Mouse (Mus musculus): ENCODE data around the gene Vwa2. TPM values are rescaled to one million over a fixed set of nuclear protein-coding genes. Genes with fewer than 3 reads are reported as not detected.

Vwa2 gene
- polyA plus RNA-seq, 1 experiment = 0.06 TPM

DNA sequence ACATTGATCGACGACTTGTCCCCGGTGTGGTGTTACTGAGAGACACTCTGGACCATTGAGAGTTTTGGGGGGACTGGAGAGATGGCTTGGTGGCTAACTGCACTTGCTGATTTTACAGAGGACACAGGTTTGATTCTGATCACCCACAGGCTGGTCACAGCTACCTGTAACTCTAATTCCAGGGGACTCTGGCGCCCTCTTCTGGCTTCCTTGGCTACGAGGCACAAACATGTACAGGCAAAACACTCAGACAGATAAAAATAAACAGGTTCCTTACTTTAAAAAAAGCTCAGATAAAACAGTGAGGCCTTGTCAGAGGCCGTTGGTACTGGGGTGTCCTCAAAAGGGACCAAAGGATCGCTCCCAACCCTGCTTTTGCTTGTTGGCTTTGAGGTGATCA is 61.7 kb downstream of the Vwa2 start:
- Histone ChIP-seq H3K36me3 (ENCODE audit: control insufficient read depth, insufficient read depth, low read length) (no peaks in the 10 kb centered on the region), H3K27ac (ENCODE audit: insufficient read depth, low read length) (no peak overlapping the region), H3K4me1 (ENCODE audit: control insufficient read depth, insufficient read depth, insufficient read length) (no peaks in the 10 kb centered on the region), H3K4me3 (ENCODE audit: extremely low read depth, insufficient read depth, insufficient read length) (no peak overlapping the region), H3K27me3 (ENCODE audit: control insufficient read depth, insufficient read depth, low read length) (no peaks in the 10 kb centered on the region)
- no peak for TF ChIP-seq CTCF (IDR thresholded peaks at IDR 0.05; ENCODE audit: extremely low read depth, insufficient read depth, insufficient read length, insufficient replicate concordance)
- TF ChIP-seq POLR2A (IDR thresholded peaks at IDR 0.05; ENCODE audit: low read depth, low read length) = no peak
- no peak for DNase-seq (ENCODE audit: low read depth in 1 of 2, low spot score in 2 of 2)
- WGBS = 85% methylated on average over 7 of the region's 7 CpGs

DNA sequence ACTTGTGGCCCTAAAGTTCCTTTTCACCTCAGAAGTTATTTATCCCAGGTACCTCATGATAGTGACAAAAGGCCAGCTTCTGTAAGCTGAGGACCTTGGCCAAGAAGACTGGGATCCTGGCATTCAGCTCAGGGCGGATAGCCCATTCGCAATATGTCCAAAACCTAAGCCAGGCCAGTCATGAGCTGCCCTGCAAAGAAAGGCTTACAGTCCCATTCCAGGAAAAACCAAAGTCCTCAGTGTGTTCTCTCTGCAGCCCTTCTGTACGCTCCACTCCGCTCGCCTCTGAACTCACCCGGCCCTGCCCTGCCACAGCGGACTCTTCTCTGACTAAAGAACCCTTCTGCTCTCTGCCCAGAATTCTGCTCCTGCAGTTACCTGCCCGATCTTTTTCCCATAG is 62.2 kb downstream of the Vwa2 start:
- TF ChIP-seq CTCF (IDR thresholded peaks at IDR 0.05; ENCODE audit: extremely low read depth, insufficient read depth, insufficient read length, insufficient replicate concordance) = no peak
- no peak for TF ChIP-seq POLR2A (IDR thresholded peaks at IDR 0.05; ENCODE audit: low read depth, low read length)
- no peak for DNase-seq (ENCODE audit: low read depth in 1 of 2, low spot score in 2 of 2)
- no peak overlapping the region for H3K4me3 ChIP-seq (ENCODE audit: extremely low read depth, insufficient read depth, insufficient read length)
- no peaks in the 10 kb centered on the region for H3K27me3 ChIP-seq (ENCODE audit: control insufficient read depth, insufficient read depth, low read length)
- no peaks in the 10 kb centered on the region for H3K36me3 ChIP-seq (ENCODE audit: control insufficient read depth, insufficient read depth, low read length)
- no peaks in the 10 kb centered on the region for H3K4me1 ChIP-seq (ENCODE audit: control insufficient read depth, insufficient read depth, insufficient read length)
- no peak overlapping the region for H3K27ac ChIP-seq (ENCODE audit: insufficient read depth, low read length)
- 94% methylated on average over 8 of the region's 8 CpGs for WGBS

DNA sequence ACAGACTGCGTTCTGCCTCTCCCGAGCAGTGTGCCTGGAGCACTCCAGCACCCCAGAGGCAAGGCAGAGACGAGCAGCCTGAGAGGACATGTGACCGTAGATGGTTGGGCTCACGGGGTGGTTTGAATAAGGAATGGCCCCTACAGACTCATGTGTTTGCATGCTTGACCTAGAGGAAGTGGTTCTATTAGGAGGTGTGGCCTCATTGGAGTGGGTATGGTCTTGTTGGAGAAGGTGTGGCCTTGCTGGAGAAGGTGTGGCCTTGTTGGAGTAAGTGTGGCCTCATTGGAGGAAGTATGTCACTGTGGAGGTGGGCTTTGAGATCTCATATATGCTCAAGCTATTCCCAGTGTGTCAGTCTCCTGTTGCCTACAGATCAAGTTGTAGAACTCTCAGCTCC is 63.9 kb downstream of the Vwa2 start:
- Histone ChIP-seq H3K36me3 (ENCODE audit: control insufficient read depth, insufficient read depth, low read length) (no peaks in the 10 kb centered on the region), H3K27me3 (ENCODE audit: control insufficient read depth, insufficient read depth, low read length) (no peaks in the 10 kb centered on the region), H3K27ac (ENCODE audit: insufficient read depth, low read length) (no peak overlapping the region), H3K4me1 (ENCODE audit: control insufficient read depth, insufficient read depth, insufficient read length) (no peaks in the 10 kb centered on the region), H3K4me3 (ENCODE audit: extremely low read depth, insufficient read depth, insufficient read length) (no peak overlapping the region)
- WGBS = 94% methylated on average over 5 of the region's 5 CpGs
- TF ChIP-seq CTCF (IDR thresholded peaks at IDR 0.05; ENCODE audit: extremely low read depth, insufficient read depth, insufficient read length, insufficient replicate concordance) (no peak), POLR2A (IDR thresholded peaks at IDR 0.05; ENCODE audit: low read depth, low read length) (no peak)
- no peak for DNase-seq (ENCODE audit: low read depth in 1 of 2, low spot score in 2 of 2)

DNA sequence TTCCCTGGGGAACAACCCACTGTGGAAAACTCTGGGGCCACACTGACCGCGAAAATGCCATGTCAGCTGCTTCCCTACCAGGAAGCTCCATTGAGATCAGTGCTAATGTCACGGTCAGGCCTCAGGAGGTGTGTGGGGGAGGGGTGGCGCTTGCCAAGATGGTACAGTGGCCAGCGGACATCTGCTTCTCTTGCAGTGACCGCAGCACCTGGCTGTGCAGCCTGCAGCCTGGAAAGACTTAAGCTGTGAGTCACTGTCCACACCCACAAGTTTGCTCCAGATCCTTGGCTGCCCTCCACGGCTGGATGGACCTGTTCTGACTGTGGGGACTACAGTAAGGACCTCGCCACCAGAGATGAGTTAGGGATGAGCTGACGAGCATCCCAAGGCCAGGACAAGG is 65.8 kb downstream of the Vwa2 start:
- Histone ChIP-seq H3K27me3 (ENCODE audit: control insufficient read depth, insufficient read depth, low read length) (no peaks in the 10 kb centered on the region), H3K27ac (ENCODE audit: insufficient read depth, low read length) (no peak overlapping the region), H3K36me3 (ENCODE audit: control insufficient read depth, insufficient read depth, low read length) (no peaks in the 10 kb centered on the region), H3K4me1 (ENCODE audit: control insufficient read depth, insufficient read depth, insufficient read length) (no peaks in the 10 kb centered on the region), H3K4me3 (ENCODE audit: extremely low read depth, insufficient read depth, insufficient read length) (no peak overlapping the region)
- TF ChIP-seq CTCF (IDR thresholded peaks at IDR 0.05; ENCODE audit: extremely low read depth, insufficient read depth, insufficient read length, insufficient replicate concordance) (no peak), POLR2A (IDR thresholded peaks at IDR 0.05; ENCODE audit: low read depth, low read length) (no peak)
- 85% methylated on average over 9 of the region's 9 CpGs for WGBS
- no peak for DNase-seq (ENCODE audit: low read depth in 1 of 2, low spot score in 2 of 2)

DNA sequence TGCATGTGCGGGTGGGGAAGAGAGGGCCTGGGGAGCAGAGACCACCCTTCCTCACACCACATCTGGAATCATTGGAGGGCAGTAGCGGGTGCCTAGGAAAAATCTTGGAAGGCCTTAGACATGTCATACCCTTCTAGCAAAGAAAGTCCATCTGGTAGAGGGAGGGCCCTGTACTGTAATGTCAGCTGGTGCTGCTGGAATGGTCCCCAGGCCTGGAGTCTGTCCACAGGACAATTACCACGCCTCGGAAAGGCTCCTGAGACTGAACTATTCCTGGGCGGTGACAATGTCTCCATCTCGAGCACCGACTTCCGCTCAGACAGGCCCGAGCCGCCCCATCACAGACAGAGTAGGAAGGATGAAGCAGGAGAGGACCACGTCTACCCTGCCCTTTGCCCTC is 66.5 kb downstream of the Vwa2 start:
- WGBS = 94% methylated on average over 11 of the region's 11 CpGs
- Histone ChIP-seq H3K27ac (ENCODE audit: insufficient read depth, low read length) (no peak overlapping the region), H3K27me3 (ENCODE audit: control insufficient read depth, insufficient read depth, low read length) (no peaks in the 10 kb centered on the region), H3K36me3 (ENCODE audit: control insufficient read depth, insufficient read depth, low read length) (no peaks in the 10 kb centered on the region), H3K4me3 (ENCODE audit: extremely low read depth, insufficient read depth, insufficient read length) (no peak overlapping the region), H3K4me1 (ENCODE audit: control insufficient read depth, insufficient read depth, insufficient read length) (no peaks in the 10 kb centered on the region)
- no peak for TF ChIP-seq POLR2A (IDR thresholded peaks at IDR 0.05; ENCODE audit: low read depth, low read length)
- TF ChIP-seq CTCF (IDR thresholded peaks at IDR 0.05; ENCODE audit: extremely low read depth, insufficient read depth, insufficient read length, insufficient replicate concordance) = no peak
- DNase-seq (ENCODE audit: low read depth in 1 of 2, low spot score in 2 of 2) = no peak

DNA sequence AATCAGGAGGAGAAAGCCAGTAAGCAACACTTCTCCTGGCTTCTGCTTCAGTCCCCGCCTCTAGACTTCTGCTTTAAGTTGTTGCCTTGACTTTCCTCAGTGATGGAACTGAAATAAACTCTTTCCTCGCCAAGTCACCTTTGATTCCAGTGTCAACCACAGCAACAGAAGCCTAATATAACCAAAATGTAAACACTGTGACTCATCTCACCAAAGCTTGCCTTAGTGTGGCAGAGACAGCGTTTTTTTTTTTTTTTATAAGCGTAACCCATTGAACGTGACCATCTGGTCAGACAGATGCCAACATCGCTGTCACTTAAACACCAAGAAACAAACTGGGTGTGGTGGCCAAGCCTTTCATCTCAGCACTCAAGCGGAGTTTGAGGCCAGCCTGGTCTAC is 68.2 kb downstream of the Vwa2 start:
- no peaks in the 10 kb centered on the region for H3K4me1 ChIP-seq (ENCODE audit: control insufficient read depth, insufficient read depth, insufficient read length)
- H3K4me3 ChIP-seq (ENCODE audit: extremely low read depth, insufficient read depth, insufficient read length) = no peak overlapping the region
- no peaks in the 10 kb centered on the region for H3K27me3 ChIP-seq (ENCODE audit: control insufficient read depth, insufficient read depth, low read length)
- no peak for DNase-seq (ENCODE audit: low read depth in 1 of 2, low spot score in 2 of 2)
- whole genome bisulfite sequencing = 90% methylated on average over 7 of the region's 7 CpGs
- H3K36me3 ChIP-seq (ENCODE audit: control insufficient read depth, insufficient read depth, low read length) = no peaks in the 10 kb centered on the region
- TF ChIP-seq POLR2A (IDR thresholded peaks at IDR 0.05; ENCODE audit: low read depth, low read length) = no peak
- TF ChIP-seq CTCF (IDR thresholded peaks at IDR 0.05; ENCODE audit: extremely low read depth, insufficient read depth, insufficient read length, insufficient replicate concordance) = no peak
- no peak overlapping the region for H3K27ac ChIP-seq (ENCODE audit: insufficient read depth, low read length)

DNA sequence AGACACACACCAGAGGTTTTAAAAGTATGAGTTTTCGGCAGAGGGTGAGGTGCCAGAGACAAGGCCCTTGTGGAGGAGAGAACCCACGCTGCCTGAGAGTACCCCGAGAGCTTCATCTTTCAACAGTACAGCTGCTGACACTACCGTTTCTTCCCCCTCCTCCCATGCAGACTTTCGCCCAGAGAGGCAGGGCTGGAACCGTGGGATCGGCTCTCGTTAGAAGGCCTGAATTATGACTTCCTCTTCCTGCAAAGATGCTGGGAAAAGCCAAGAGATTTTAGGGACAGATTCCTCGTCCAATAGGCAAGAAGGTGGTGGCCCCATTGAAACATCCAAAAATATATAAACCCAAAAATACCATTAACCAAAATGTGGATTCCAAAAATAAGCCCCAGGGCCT is 70.2 kb downstream of the Vwa2 start:
- WGBS = 47% methylated on average over 9 of the region's 9 CpGs
- H3K27ac ChIP-seq (ENCODE audit: insufficient read depth, low read length) = no peak overlapping the region
- H3K4me1 ChIP-seq (ENCODE audit: control insufficient read depth, insufficient read depth, insufficient read length) = no peaks in the 10 kb centered on the region
- no peak overlapping the region for H3K4me3 ChIP-seq (ENCODE audit: extremely low read depth, insufficient read depth, insufficient read length)
- H3K27me3 ChIP-seq (ENCODE audit: control insufficient read depth, insufficient read depth, low read length) = no peaks in the 10 kb centered on the region
- no peak for DNase-seq (ENCODE audit: low read depth in 1 of 2, low spot score in 2 of 2)
- H3K36me3 ChIP-seq (ENCODE audit: control insufficient read depth, insufficient read depth, low read length) = no peaks in the 10 kb centered on the region
- TF ChIP-seq CTCF (IDR thresholded peaks at IDR 0.05; ENCODE audit: extremely low read depth, insufficient read depth, insufficient read length, insufficient replicate concordance) (no peak), POLR2A (IDR thresholded peaks at IDR 0.05; ENCODE audit: low read depth, low read length) (no peak)
